Mouse (Mus musculus): ENCODE data around the gene Gm20708. TPM values are rescaled to one million over a fixed set of nuclear protein-coding genes. Genes with fewer than 3 reads are reported as not detected.
"Not testable (repeated sequence)": the region's sequence is repeated elsewhere in the genome, so short reads cannot be mapped to it uniquely, and the experiment has no call there.

Gene Gm20708
- total RNA-seq, 1 experiment, result 0.40 TPM

GRCm38 (mm10) chr11:117814704-117815366, 5.4 kb downstream of the Gm20708 start:
- H3K36me3 ChIP-seq (ENCODE audit: control insufficient read depth, insufficient read depth, low read length, poor library complexity, severe bottlenecking), result peaks cover 48% of the 10 kb centered on the region
- in situ Hi-C loops (cut with MboI; ENCODE audit: low sequenced_read_pairs in 2 of 2, unreplicated experiment in 2 of 2), result loop anchor here in 1 of 2 experiments (25.0 kb wide), 1 partner anchor 428 kb away; no protein-coding TSS in a partner anchor
- H3K4me3 ChIP-seq (ENCODE audit: insufficient read depth in 1 of 2, low read depth in 1 of 2, low read length in 2 of 2, poor library complexity in 1 of 2, severe bottlenecking in 1 of 2), result no peak overlapping the region
- DNase-seq (ENCODE audit: low read depth, low spot score), result no peak
- H3K27ac ChIP-seq (ENCODE audit: insufficient read depth, low read depth, low read length, poor library complexity, severe bottlenecking), result no peak overlapping the region
- no peak overlapping the region for H3K9ac ChIP-seq (ENCODE audit: insufficient read depth, low read depth, low read length, poor library complexity, severe bottlenecking)
- TF ChIP-seq CHD2 (IDR thresholded peaks at IDR 0.05; ENCODE audit: low read depth, low read length) (no peak), ZC3H11A (IDR thresholded peaks at IDR 0.05; ENCODE audit: borderline replicate concordance, low read depth, low read length) (no peak)
- H3K9me3 ChIP-seq (ENCODE audit: control insufficient read depth, insufficient read depth, low read depth, low read length), result no peaks in the 10 kb centered on the region
- H3K4me1 ChIP-seq (ENCODE audit: control insufficient read depth in 2 of 2, insufficient read depth in 2 of 2, low read length in 2 of 2, poor library complexity in 1 of 2), result peaks cover 5 to 10% of the 10 kb centered on the region in 2 experiments; a peak in 3 of 4 replicates

- Histone ChIP-seq H3K4me1 (ENCODE audit: control insufficient read depth in 2 of 2, insufficient read depth in 2 of 2, low read length in 2 of 2, poor library complexity in 1 of 2) (peaks cover 5 to 10% of the 10 kb centered on the region in 2 experiments; a peak in 3 of 4 replicates), H3K36me3 (ENCODE audit: control insufficient read depth, insufficient read depth, low read length, poor library complexity, severe bottlenecking) (peaks cover 56% of the 10 kb centered on the region)
- H3K9me3 ChIP-seq (ENCODE audit: control insufficient read depth, insufficient read depth, low read depth, low read length); H3K27ac ChIP-seq (ENCODE audit: insufficient read depth, low read depth, low read length, poor library complexity, severe bottlenecking); H3K4me3 ChIP-seq (ENCODE audit: insufficient read depth in 1 of 2, low read depth in 1 of 2, low read length in 2 of 2, poor library complexity in 1 of 2, severe bottlenecking in 1 of 2); DNase-seq (ENCODE audit: low read depth, low spot score); H3K9ac ChIP-seq (ENCODE audit: insufficient read depth, low read depth, low read length, poor library complexity, severe bottlenecking): not testable (repeated sequence)
- in situ Hi-C loops (cut with MboI; ENCODE audit: low sequenced_read_pairs in 2 of 2, unreplicated experiment in 2 of 2), result loop anchor here in 1 of 2 experiments (25.0 kb wide), 1 partner anchor 429 kb away; no protein-coding TSS in a partner anchor
These were observed 6.4 kb downstream of the Gm20708 start for GRCm38 (mm10) chr11:117815850-117816249.

- peaks cover 62% of the 10 kb centered on the region for H3K36me3 ChIP-seq (ENCODE audit: control insufficient read depth, insufficient read depth, low read length, poor library complexity, severe bottlenecking)
These were observed 7.0 kb downstream of the Gm20708 start for GRCm38 (mm10) chr11:117816389-117816996.

GRCm38 (mm10) chr11:117819095-117819494, 9.6 kb downstream of the Gm20708 start:
- Histone ChIP-seq H3K36me3 (ENCODE audit: control insufficient read depth, insufficient read depth, low read length, poor library complexity, severe bottlenecking) (peaks cover 62% of the 10 kb centered on the region), H3K4me3 (ENCODE audit: insufficient read depth in 1 of 2, low read depth in 1 of 2, low read length in 2 of 2, poor library complexity in 1 of 2, severe bottlenecking in 1 of 2) (no peak overlapping the region), H3K27ac (ENCODE audit: insufficient read depth, low read depth, low read length, poor library complexity, severe bottlenecking) (no peak overlapping the region), H3K9ac (ENCODE audit: insufficient read depth, low read depth, low read length, poor library complexity, severe bottlenecking) (no peak overlapping the region), H3K4me1 (ENCODE audit: control insufficient read depth in 2 of 2, insufficient read depth in 2 of 2, low read length in 2 of 2, poor library complexity in 1 of 2) (peaks cover 0 to 16% of the 10 kb centered on the region in 2 experiments; a peak in 3 of 4 replicates), H3K9me3 (ENCODE audit: control insufficient read depth, insufficient read depth, low read depth, low read length) (no peaks in the 10 kb centered on the region)
- in situ Hi-C loops (cut with MboI; ENCODE audit: low sequenced_read_pairs in 2 of 2, unreplicated experiment in 2 of 2), result loop anchor here in 1 of 2 experiments (25.0 kb wide), 1 partner anchor 432 kb away; no protein-coding TSS in a partner anchor
- TF ChIP-seq ZNF384 (IDR thresholded peaks at IDR 0.05; ENCODE audit: low read depth, low read length) (no peak), CHD2 (IDR thresholded peaks at IDR 0.05; ENCODE audit: low read depth, low read length) (no peak), ZC3H11A (IDR thresholded peaks at IDR 0.05; ENCODE audit: borderline replicate concordance, low read depth, low read length) (no peak), MAFK (IDR thresholded peaks at IDR 0.05; ENCODE audit: insufficient read depth, low read depth, low read length) (no peak), HCFC1 (IDR thresholded peaks at IDR 0.05; ENCODE audit: borderline replicate concordance, insufficient read depth, low read length) (no peak)
- DNase-seq (ENCODE audit: low read depth, low spot score), result no peak

More at GRCm38 (mm10) chr11:117816389-117816996, 7.0 kb downstream of the Gm20708 start:
- Histone ChIP-seq H3K9ac (ENCODE audit: insufficient read depth, low read depth, low read length, poor library complexity, severe bottlenecking) (no peak overlapping the region; the same call in 1 of the 2 replicates), H3K4me1 (ENCODE audit: control insufficient read depth in 2 of 2, insufficient read depth in 2 of 2, low read length in 2 of 2, poor library complexity in 1 of 2) (peaks cover 0 to 10% of the 10 kb centered on the region in 2 experiments; a peak in 1 of 4 replicates), H3K27ac (ENCODE audit: insufficient read depth, low read depth, low read length, poor library complexity, severe bottlenecking) (no peak overlapping the region), H3K9me3 (ENCODE audit: control insufficient read depth, insufficient read depth, low read depth, low read length) (no peaks in the 10 kb centered on the region), H3K4me3 (ENCODE audit: insufficient read depth in 1 of 2, low read depth in 1 of 2, low read length in 2 of 2, poor library complexity in 1 of 2, severe bottlenecking in 1 of 2) (no peak overlapping the region)
- no peak for DNase-seq (ENCODE audit: low read depth, low spot score)
- in situ Hi-C loops (cut with MboI; ENCODE audit: low sequenced_read_pairs in 2 of 2, unreplicated experiment in 2 of 2), result loop anchor here in 1 of 2 experiments (25.0 kb wide), 1 partner anchor 429 kb away; no protein-coding TSS in a partner anchor
- no peak for TF ChIP-seq CHD2 (IDR thresholded peaks at IDR 0.05; ENCODE audit: low read depth, low read length)
- TF ChIP-seq ZNF384 (IDR thresholded peaks at IDR 0.05; ENCODE audit: low read depth, low read length), result no peak
- no peak for TF ChIP-seq HCFC1 (IDR thresholded peaks at IDR 0.05; ENCODE audit: borderline replicate concordance, insufficient read depth, low read length)
- no peak for TF ChIP-seq ZC3H11A (IDR thresholded peaks at IDR 0.05; ENCODE audit: borderline replicate concordance, low read depth, low read length)
- no peak for TF ChIP-seq MAFK (IDR thresholded peaks at IDR 0.05; ENCODE audit: insufficient read depth, low read depth, low read length)

Data from ES-E14 (cell line).